Mouse (Mus musculus): ENCODE data around the gene Cyp2d11.
A peak's percentile ranks its signal among the peaks of the same experiment; 100 is the strongest.
"Not testable (repeated sequence)": the region's sequence is repeated elsewhere in the genome, so short reads cannot be mapped to it uniquely, and the experiment has no call there.

Gene Cyp2d11

DNA sequence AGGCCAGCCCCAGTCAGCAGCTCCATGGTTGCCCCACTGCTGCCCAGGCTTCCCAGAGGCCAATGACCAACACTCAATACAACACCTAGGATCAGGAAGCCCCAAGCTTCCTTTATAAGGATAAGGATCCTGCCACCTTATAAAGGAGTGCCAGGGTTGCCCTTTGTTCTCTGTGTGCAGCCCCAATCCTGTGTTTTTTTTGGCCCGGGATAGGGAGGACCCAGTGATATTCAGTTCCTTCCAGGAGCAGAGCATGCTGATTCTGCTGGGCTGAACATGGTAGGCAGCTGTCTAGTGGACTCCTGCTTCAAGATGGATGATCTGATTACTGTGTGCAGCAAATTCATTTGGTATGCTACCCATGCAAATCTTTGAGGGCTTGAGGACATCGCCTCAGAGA lies at the start of gene Cyp2d11:
Gene Cyp2d11, minus strand, starts transcription at position 101 of the 400 bp plus-strand sequence.
- not testable (repeated sequence) for DNase-seq (ENCODE audit: extremely low read depth, insufficient read length, low spot score)

DNA sequence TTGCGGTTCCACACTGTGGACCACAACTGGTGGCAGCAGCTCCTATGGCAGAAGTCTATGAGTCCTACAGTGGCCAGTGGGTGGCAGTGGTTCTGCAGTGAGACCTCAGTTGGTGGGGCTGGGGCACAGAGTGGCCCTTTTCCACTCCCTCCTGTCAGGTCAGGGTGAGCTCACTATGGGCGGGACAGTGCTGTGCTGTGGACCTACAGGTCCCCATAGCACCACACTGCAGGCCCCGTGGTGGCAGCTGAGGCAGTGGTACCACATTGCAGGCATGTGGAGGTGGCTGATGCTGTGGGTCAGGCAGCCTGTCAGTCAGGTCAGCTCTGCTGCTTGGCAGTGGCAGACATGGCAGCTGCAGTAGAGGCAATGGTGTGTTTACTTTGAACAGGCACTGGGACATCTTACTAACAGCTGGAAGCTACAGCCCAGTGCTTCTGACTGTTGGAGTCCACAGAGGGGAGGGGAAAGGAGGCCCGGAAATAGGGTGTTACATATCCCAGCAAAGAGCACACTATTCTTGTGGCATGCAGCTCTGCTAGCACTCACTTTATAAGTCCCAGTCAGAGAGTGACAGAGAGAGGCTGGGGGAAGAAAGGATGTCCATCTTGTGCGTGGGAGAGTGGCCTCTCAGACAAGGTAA lies 44.3 kb upstream of the Cyp2d11 start:
- DNase-seq (ENCODE audit: extremely low read depth, insufficient read length, low spot score) = peak; percentile 8

DNA sequence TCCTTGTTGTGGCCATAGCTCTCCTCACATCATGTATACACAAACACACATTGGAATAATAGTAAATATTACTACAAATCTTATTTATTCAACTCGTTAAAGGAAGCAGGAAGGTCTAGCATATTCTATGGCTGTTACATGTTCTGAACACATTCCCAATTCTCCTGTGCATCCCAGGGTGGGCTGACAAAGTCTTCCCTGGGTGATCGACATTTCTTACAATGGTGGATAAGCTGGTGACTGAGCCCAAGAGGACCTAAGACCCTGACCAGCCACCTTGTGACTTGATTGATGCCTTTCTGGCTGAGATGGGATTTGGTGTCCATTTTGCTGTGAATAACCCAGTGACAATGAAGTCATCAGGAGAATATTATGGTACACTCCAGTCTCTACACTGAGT lies 41.8 kb upstream of the Cyp2d11 start:
- no peak for DNase-seq (ENCODE audit: extremely low read depth, insufficient read length, low spot score)

DNA sequence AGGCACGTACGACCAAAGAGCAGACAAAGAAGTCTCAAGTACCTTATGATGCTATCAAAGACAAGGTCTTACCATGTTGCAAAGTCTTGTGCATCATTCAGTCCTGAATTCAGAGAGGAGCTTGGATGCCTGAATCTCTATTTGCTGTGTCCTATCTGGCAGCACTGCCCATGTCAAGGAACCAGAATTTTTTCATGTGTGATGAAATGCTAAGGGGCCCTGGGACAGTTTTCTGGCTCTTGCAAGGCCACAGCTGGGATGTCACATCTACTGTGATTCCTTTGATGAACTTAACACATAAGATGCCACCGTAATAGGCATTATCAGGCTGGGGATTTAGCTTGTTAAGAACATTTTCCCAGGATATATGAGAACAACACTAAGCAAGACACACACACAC lies 41.2 kb upstream of the Cyp2d11 start:
- DNase-seq (ENCODE audit: extremely low read depth, insufficient read length, low spot score) = no peak

DNA sequence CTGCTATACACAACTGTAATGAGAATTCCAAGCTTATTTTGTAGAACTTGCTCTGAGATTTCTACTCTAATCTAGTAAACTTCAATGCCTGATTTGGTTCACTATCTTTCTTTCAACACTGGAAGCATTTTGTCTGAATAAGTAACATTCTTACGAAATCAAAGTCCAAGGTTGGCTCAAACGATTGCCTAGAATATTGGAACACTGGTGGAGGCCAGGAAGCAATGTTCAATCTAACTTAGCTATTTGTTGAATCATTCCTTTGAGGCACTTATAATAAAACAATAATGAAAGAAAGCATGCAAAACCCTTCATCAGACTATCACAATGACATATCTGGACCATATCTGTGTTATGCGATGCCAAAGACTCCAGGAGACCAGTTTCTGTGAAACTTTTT lies 40.7 kb upstream of the Cyp2d11 start:
- no peak for DNase-seq (ENCODE audit: extremely low read depth, insufficient read length, low spot score)

DNA sequence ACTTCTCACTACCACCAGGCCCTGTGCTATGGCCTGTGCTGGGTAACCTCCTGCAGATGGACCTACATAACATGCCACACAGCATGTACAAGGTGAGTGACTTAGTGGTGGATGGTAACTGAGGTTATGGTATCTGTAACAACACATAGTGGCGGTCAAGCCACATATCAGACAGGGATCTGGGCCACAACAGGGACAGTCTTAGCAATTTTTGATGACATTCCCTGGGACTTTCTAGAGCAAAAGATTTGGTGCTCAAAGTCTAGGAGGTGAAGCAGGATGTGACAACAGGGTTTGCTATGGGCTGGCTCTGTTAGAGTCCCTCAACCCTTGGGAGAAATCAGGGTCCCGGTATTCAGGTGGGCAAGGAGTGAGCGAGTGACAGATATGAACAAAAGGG lies 39.8 kb upstream of the Cyp2d11 start:
- no peak for DNase-seq (ENCODE audit: extremely low read depth, insufficient read length, low spot score)

DNA sequence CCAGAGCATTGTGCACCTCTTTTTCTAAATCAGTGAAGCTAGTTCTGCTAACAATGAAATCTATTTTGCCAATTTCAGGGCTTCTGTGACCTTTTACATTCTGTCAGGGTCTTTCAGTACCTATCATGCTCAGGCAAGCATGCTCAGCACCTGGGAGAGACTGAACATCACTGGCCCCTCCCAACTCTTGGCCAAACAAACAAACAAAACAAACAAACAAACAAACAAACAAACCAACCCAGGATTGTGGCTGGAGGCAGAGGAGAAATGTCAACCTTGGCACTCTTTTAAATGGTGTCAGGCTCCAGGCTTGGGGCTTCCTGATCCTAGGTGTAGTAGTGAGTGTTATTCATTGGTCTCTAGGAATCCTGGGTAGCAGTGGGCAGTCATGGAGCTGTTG lies 39.3 kb upstream of the Cyp2d11 start, which contains the start of gene Cyp2d9:
Gene Cyp2d9, plus strand, starts transcription at position 301 of the 400 bp plus-strand sequence.
- no peak for DNase-seq (ENCODE audit: extremely low read depth, insufficient read length, low spot score)

DNA sequence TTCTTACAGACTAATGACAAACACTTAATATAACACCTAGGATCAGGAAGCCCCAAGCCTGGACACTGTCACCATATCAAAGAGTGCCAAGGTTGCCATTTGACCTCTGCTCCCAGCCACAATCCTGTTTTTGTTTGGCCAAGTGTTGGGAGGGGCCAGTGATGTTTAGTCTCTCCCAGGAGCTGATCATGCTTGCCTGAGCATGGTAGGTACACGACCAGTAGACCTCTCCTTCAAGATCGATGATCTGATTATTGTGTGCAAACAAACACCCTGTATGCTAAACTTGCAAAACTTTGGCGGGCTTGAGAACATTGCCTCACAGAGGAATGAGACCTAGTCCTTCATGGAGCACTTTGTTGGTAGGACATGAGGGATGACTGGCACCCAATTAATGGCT lies 29.6 kb upstream of the Cyp2d11 start:
- no peak for DNase-seq (ENCODE audit: extremely low read depth, insufficient read length, low spot score)

DNA sequence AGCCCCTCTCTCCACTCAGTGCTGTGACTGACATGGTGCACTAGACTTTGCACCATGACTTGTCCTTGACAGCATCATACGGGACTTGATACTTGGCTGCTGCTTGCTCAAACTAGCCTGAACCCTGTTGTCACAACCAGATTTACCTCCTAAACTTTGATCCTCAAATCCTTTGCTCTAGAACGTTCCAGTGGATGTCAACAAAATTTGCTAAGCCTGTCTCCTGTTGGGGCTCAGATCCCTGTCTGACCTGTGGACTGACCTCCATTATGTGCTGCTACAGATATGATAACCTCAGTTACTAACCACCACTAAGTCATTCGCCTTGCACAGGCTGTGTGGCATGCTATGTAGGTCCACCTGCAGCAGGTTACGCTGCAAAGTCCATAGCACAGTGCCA lies 29.1 kb upstream of the Cyp2d11 start:
- no peak for DNase-seq (ENCODE audit: extremely low read depth, insufficient read length, low spot score)

DNA sequence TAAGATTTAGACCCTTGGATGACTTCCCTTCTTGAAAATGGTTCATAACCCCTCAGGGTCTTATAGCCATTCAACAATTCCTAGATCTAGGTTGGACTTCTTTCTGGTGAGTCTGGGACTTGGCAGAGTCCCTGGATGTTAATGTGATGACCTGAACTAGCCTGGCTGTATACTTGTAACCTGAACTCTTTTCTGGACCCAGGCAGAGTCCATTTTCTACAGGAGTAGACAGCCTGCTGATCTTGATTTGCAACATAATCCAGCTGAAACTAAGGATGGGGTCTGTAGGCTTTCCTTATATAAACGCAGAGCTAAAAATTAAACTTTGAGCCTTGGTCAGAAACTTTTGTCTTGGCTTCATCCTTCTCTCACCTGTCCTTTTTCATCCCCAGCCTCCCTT lies 24.8 kb upstream of the Cyp2d11 start:
- DNase-seq (ENCODE audit: extremely low read depth, insufficient read length, low spot score) = no peak

DNA sequence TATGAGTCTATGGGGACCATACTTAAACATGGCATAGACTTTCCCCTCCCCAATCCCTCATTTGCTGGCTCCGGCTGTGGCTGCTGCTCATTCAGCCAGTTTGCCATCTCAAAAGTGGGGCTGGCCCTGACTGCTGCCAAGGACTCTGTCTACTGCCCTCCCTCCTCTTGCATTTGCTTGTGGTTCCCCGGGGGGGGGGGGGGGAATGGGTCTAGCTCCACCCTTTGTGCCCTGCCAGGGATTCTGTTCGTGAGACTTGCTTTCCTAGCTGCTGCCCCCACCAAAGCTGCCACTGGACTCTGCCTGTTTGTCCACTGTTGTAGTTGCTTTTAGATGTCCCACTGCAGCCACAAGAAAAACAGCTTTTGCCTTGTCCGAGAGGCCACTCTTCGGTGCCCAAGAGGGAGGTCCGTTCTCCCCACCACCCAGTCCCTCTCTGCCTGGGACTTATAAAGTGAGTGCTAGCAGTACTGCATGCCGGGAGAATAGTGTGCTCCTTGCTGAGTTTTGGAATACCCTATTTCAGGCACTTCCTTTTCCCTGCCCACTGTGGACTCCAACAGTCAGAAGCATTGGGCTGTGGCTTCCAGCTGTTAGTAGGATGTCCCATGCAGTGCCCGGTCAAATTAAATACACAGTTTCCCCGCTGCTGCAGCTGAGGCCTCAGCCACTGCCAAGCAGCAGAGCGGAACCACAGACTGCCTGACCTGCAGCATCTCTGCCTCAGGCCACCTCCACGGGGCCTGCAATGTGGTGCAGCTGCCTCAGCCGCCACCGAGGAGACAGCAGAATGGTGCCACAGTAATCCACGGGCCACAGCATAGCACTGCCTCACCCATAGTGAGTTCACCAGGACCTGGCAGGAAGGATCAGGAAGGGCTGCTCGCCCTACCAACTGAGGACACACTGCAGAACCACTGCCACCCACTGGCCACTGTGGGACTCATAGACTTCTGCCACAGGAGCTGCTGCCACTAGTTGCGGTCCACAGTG lies 23.3 kb upstream of the Cyp2d11 start:
- peak; percentile 78 for DNase-seq (ENCODE audit: extremely low read depth, insufficient read length, low spot score)

DNA sequence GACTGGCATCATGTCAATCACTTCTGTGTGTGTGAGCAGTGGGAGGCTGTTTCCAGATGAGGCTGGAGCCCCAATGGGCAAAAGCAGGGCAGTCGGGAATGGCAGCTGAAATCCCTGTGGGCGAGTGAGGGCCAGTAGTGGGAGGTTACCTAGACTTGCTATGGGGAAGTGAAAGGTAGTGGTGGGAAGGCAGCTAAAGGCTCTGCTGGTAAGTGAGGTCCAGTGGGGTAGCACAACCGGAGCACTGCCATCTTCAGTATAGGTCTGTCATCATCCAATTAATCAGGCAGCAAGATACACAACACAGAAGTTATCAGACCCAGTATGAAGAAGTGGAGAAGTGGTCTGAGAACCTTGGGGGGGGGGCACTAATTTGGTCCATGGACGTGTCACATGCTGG lies 13.7 kb upstream of the Cyp2d11 start:
- DNase-seq (ENCODE audit: extremely low read depth, insufficient read length, low spot score) = no peak

DNA sequence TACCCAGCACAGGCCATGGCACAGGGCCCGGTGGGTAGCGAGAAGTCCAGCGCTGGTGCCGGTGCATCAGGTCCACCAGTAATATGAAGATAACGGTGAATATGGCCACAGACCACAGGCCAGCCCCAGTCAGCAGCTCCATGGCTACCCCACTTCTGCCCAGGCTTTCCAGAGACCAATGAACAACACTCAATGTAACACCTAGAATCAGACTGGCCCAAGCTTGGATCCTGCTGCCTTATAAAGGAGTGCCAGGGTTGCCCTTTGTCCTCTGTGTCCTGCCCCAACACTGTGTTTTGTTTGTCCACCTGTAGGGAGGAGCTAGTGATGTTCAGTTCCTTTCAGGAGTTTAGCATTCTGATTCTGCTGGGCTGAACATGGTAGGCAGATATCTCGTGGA lies 13.2 kb upstream of the Cyp2d11 start, which contains the start of gene Cyp2d10:
Gene Cyp2d10, minus strand, starts transcription at position 215 of the 400 bp plus-strand sequence.
- DNase-seq (ENCODE audit: extremely low read depth, insufficient read length, low spot score) = no peak

DNA sequence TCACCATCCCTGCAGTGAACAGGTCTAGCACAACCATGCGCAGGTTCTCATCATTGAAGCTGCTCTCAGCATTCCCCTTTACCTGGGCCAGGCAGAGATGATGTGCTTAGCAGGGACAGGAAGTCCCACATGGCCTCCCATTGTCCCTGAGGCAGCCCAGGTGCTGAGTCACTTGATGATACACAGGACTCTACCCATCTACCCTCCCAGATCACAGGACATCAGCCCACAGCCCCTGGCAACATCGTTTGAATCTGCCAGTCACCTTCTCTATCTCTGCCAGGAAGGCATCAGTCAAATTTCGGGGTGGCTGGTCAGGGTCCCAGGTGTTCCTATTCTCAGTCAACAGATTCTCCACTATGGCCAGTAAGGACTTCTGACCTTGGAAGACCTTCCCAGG lies 10.3 kb upstream of the Cyp2d11 start:
- no peak for DNase-seq (ENCODE audit: extremely low read depth, insufficient read length, low spot score)

DNA sequence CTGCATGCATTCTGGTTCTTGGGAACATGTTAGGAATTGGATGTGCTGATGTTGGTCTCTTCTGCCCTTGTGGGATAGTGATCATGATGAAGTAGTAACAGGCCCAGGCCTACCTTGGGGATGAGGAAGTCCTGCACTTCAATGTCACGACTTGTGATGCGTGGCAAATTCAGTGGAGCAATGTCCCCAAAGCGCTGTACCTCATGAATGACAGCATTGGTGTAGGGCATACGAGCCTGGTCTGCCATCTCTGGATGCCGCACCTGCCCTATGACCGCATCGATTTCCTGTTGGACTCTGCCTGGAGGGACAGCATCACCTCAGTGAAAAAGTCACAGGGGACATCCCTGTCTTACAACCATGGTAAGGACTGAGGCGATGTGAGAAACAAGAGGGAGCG lies 9.8 kb upstream of the Cyp2d11 start:
- DNase-seq (ENCODE audit: extremely low read depth, insufficient read length, low spot score) = no peak

DNA sequence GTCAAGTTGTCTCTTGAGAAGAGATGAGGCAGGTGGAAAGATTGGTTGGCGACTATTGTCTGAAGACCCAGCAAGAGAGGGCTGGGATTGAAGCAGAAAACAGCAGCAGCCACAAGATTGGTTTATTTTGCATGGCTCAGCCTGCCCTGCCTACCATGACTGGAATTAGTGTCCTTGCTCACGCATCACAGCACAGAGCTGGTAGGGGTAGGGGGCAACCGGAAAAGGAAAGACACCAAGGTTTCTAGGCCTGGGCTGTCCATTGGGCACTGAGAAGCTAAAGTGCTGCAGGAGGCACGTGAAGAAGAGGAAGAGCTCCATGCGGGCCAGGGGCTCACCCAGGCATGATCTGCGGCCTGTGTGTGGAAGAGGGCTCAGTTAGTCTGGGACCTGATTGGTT lies 8.9 kb upstream of the Cyp2d11 start:
- DNase-seq (ENCODE audit: extremely low read depth, insufficient read length, low spot score) = no peak

DNA sequence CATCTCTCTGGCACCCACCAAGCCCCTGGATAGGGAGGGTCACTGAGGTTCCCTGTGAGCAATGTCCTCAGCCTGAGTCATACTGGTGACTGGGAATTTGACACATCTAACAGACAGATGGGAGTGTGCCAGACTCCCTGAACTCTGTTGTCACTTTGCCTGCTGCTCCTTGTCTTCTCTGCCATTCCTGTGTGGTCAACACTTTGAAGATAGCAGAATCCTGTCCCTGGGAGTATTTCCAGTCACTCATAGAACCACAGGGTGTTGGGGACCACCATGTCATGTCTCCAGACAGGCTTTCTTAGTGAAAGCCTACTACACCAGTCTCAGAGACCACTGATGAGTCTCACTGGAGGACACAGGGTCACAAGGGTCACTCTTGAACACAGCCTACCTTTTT lies 8.3 kb upstream of the Cyp2d11 start:
- DNase-seq (ENCODE audit: extremely low read depth, insufficient read length, low spot score) = no peak

DNA sequence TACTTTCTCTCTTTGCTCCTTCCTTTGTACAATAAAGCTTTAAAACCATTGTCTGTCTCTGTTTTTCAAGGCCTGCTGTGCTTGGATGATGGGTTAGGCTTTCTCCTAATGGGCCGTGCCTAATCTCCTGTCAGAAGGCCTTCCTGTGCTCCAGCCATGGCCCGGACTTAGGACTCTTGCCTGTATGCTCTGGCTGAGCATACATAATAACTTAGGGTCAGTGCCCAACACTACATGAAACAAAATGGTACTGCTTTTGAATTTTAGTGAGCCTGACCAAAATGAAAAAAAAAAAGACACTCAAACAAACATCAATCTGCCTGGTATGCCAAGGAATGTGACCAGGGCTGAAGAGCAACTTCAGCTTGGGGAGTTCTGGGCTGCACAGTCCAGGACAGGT lies 7.7 kb upstream of the Cyp2d11 start:
- no peak for DNase-seq (ENCODE audit: extremely low read depth, insufficient read length, low spot score)

DNA sequence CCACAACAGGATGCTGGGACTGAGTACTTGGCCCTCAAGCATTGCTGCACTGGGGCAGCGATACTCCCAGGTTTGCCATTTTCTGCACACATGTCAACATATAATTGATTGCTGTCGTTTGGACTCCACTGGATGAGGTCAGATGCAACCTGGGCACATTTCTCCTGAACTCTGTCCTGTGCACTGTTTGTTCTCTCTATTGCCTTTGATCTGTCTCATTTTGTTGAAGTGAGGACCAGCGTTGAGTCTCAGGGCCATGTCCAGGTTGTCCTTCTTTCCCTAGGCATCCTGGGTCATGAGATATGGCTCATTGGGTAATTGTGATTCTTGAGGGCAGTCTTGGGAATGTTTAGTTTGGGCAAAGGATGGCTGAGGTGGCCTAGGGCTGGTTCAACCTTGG lies 2.1 kb upstream of the Cyp2d11 start:
- not testable (repeated sequence) for DNase-seq (ENCODE audit: extremely low read depth, insufficient read length, low spot score)

DNA sequence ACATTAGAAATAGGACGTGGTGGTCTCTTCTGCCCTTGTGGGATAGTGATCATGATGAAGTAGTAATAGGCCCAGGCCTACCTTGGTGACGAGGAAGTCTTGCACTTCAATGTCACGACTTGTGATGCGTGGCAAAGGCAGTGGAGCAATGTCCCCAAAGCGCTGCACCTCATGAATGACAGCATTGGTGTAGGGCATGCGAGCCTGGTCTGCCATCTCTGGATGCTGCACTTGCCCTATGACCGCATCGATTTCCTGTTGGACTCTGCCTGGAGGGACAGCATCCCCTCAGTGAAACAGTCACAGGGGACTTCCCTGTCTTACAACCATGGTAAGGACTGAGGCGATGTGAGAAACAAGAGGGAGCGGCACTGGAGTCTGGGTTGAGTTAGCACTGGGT lies 3.9 kb downstream of the Cyp2d11 start:
- not testable (repeated sequence) for DNase-seq (ENCODE audit: extremely low read depth, insufficient read length, low spot score)

DNA sequence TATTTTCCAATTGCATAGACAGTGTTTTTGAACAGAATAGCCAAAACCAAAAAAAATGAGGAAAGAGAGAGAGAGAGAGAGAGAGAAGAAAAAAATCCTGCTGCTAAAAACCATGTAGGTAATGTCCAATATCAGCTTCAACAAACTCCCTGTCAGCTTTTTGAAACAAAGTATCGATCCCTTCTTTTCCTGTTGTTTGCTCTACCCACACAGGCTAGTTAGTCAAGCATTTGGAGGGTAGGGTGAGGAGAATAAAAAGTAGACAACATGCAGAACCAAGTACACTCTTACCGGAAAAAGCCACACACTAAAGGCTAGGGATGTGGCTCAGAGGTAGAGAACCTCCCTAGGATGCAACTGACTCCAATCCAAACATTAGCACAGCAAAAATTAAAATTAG lies 8.1 kb downstream of the Cyp2d11 start:
- no peak for DNase-seq (ENCODE audit: extremely low read depth, insufficient read length, low spot score)

DNA sequence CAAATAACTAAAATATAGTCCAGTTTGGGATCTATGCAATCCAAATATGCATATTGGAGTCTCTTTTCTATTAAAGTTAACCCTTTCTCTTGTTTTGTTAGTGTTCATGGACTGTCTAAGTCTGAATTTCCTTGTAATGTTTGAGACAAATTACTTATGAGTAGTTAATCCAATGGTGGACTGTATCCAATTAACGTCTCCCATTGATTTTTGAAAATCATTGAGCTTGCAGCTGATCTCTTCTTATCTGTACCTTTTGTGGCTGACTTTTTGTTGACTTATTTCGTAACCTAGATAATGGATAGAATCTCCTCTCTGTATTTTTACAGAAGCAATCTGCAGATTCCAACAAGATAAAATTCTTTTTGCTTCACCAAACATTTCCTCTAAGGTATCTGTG lies 11.4 kb downstream of the Cyp2d11 start:
- no peak for DNase-seq (ENCODE audit: extremely low read depth, insufficient read length, low spot score)
